ENCODE assay signal across 16 mouse cellular contexts in the genomic region with DNA sequence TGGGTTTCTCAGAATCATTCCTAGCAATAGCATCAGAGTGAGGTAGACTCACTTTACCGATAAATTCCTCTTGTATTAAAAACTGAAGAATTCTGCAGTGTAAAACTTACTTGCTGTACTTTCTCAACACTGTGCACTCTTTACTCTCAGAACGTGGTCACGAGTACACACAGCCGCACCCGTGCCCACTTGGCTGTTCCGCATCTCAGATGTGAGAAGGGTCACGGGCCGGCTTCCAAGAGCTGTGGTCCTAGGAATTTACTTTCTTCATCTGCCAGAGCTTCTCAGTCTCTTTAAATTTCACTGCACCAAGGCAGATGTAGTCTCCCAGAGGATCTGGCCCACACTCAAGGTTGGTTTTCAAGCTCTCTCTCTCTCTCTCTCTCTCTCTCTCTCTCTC.
"Had no signal": no experiment of that assay in that cellular context is flagged by ENCODE, and none has a peak within 500 bp of the region (broad histone marks: within the 10 kb centered on the region; RNA-seq: fewer than 3 reads in every experiment).

No protein-coding gene starts in this region.

- ATAC-seq: intestine, embryonic 15.5 days had no signal

- H3K9me3 ChIP-seq: intestine, embryonic 15.5 days; kidney, embryonic 15.5 days; liver, embryonic 15.5 days; stomach, embryonic 15.5 days had no signal

- DNase-seq: kidney, adult 18-20 months; kidney, postnatal 14 days; layer of hippocampus, adult 9-11 months; layer of hippocampus, postnatal 36 days; right cerebral cortex, postnatal 14 days; thymus, adult 2 months; thymus, postnatal 25 days had no signal

- H3K4me1 ChIP-seq: intestine, embryonic 15.5 days; kidney, embryonic 15.5 days; limb, embryonic 12.5 days; liver, embryonic 15.5 days; megakaryocyte, embryonic 14.5 days; stomach, embryonic 15.5 days had no signal

- H3K36me3 ChIP-seq: intestine, embryonic 15.5 days; kidney, embryonic 15.5 days; limb, embryonic 12.5 days; liver, embryonic 15.5 days; stomach, embryonic 15.5 days had no signal

- H3K4me3 ChIP-seq: intestine, embryonic 15.5 days; kidney, embryonic 15.5 days; limb, embryonic 12.5 days; liver, embryonic 15.5 days; megakaryocyte, embryonic 14.5 days; stomach, embryonic 15.5 days had no signal

- H3K4me2 ChIP-seq: intestine, embryonic 15.5 days; kidney, embryonic 15.5 days; limb, embryonic 12.5 days; liver, embryonic 11.5 days; liver, embryonic 15.5 days; midbrain, embryonic 11.5 days; stomach, embryonic 15.5 days had no signal

- H3K27me3 ChIP-seq: intestine, embryonic 15.5 days; kidney, embryonic 15.5 days; limb, embryonic 12.5 days; liver, embryonic 15.5 days; megakaryocyte, embryonic 14.5 days; stomach, embryonic 15.5 days had no signal

- H3K27ac ChIP-seq: intestine, embryonic 15.5 days; kidney, embryonic 15.5 days; limb, embryonic 12.5 days; liver, embryonic 15.5 days; macrophage; stomach, embryonic 15.5 days had no signal

- H3K9ac ChIP-seq: intestine, embryonic 15.5 days; kidney, embryonic 15.5 days; limb, embryonic 12.5 days; liver, embryonic 15.5 days; stomach, embryonic 15.5 days had no signal
